Mouse (Mus musculus): ENCODE data around the gene Ahnak.
A peak's percentile ranks its signal among the peaks of the same experiment; 100 is the strongest.
"Not testable (repeated sequence)": the region's sequence is repeated elsewhere in the genome, so short reads cannot be mapped to it uniquely, and the experiment has no call there.

Gene Ahnak

GRCm38 (mm10) chr19:9065621-9066561 lies 76.8 kb downstream of the Ahnak start:
- peak; percentile 41 for DNase-seq (ENCODE audit: low spot score)

- no peak for DNase-seq (ENCODE audit: low spot score)
Observed at GRCm38 (mm10) chr19:9067292-9067691, 78.2 kb downstream of the Ahnak start.

GRCm38 (mm10) chr19:9069687-9070307 lies 80.7 kb downstream of the Ahnak start:
- DNase-seq (ENCODE audit: low spot score) = no peak

- no peak for DNase-seq (ENCODE audit: low spot score)
Observed at GRCm38 (mm10) chr19:9070316-9070715, 81.2 kb downstream of the Ahnak start.

GRCm38 (mm10) chr19:9071456-9072156 lies 82.5 kb downstream of the Ahnak start:
- DNase-seq (ENCODE audit: low spot score) = peak; percentile 52

GRCm38 (mm10) chr19:9072157-9072530 lies 83.1 kb downstream of the Ahnak start:
- DNase-seq (ENCODE audit: low spot score) = no peak

GRCm38 (mm10) chr19:9073776-9074411 lies 84.8 kb downstream of the Ahnak start:
- DNase-seq (ENCODE audit: low spot score) = no peak

GRCm38 (mm10) chr19:9074424-9074823 lies 85.3 kb downstream of the Ahnak start:
- DNase-seq (ENCODE audit: low spot score) = no peak

- no peak for DNase-seq (ENCODE audit: low spot score)
Observed at GRCm38 (mm10) chr19:9075558-9075957, 86.5 kb downstream of the Ahnak start.

- DNase-seq (ENCODE audit: low spot score) = no peak
Observed at GRCm38 (mm10) chr19:9076035-9076434, 87.0 kb downstream of the Ahnak start.

GRCm38 (mm10) chr19:9076982-9077660 lies 88.0 kb downstream of the Ahnak start:
- no peak for DNase-seq (ENCODE audit: low spot score)

GRCm38 (mm10) chr19:9079916-9080315 lies 90.8 kb downstream of the Ahnak start:
- peak; percentile 57 for DNase-seq (ENCODE audit: low spot score)

- no peak for DNase-seq (ENCODE audit: low spot score)
Observed at GRCm38 (mm10) chr19:9081311-9082190, 92.5 kb downstream of the Ahnak start.

GRCm38 (mm10) chr19:9082191-9083009 lies 93.3 kb downstream of the Ahnak start:
- DNase-seq (ENCODE audit: low spot score) = peak; percentile 88

- DNase-seq (ENCODE audit: low spot score) = no peak
Observed at GRCm38 (mm10) chr19:9083010-9083355, 93.9 kb downstream of the Ahnak start.

- DNase-seq (ENCODE audit: low spot score) = not testable (repeated sequence)
Observed at GRCm38 (mm10) chr19:9083892-9084291, 94.8 kb downstream of the Ahnak start.

GRCm38 (mm10) chr19:9087821-9088220 lies 98.7 kb downstream of the Ahnak start, which contains the start of gene Scgb1a1:
TSS of gene Scgb1a1 (minus strand) at chr19:9087958.
- DNase-seq (ENCODE audit: low spot score) = no peak

GRCm38 (mm10) chr19:9090191-9090590 lies 101.1 kb downstream of the Ahnak start:
- DNase-seq (ENCODE audit: low spot score) = no peak

- peak; percentile 71 for DNase-seq (ENCODE audit: low spot score)
Observed at GRCm38 (mm10) chr19:9090709-9091108, 101.6 kb downstream of the Ahnak start.

- no peak for DNase-seq (ENCODE audit: low spot score)
Observed at GRCm38 (mm10) chr19:9095111-9095510, 106.0 kb downstream of the Ahnak start.

Measured in urinary bladder, postnatal 14 days (tissue).